ENCODE assay signal across 9 mouse cellular contexts in the genomic region with DNA sequence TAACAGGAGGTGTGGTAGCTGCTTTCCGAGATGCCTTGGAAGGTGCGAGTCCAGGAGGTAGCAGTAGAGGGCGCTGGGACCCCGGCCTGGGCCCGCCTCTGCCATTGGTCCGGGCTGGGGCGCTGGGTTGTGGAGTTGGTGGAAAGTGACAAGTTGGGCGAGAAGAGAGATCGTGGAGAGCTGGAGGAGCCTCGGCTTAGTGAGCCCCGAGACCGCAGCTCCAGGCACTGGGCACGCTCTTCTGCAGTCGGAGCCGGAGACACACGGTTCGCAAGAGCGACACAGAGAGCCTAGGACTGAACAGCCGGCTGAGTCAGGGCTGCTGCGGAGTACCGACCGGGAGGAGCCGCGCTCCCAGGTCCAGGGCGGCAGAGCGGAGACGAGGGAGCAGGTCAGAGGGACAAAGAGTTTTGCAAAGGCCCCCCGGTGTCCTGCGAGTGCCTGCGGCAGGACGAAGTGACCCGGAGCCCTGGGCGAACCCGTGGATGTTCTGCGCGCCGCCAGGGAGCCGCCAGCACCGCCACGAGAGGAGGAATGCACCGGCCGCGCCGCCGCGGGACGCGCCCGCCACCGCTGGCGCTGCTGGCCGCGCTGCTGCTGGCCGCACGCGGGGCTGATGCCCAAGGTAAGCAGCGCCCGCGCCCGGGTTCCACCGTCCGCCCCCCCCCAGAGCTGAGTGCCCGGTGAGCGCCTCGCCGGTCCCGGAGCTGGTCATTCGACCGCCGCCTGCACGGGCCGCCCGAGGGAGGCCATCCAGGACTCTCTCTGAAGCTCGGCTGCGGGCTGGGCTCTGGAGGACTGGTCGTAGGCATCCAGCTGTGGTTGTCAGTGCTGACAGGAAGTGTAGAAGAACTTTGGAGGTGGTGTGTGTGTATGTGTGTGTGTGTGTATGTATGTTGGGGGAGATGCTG. TPM values are rescaled to one million over a fixed set of nuclear protein-coding genes. Genes with fewer than 3 reads are reported as not detected.
DNase-seq lines count a peak whose midpoint lies in the region; ATAC-seq and TF ChIP-seq lines count a peak whose summit lies in the region.
"Had no signal": no experiment of that assay in that cellular context is flagged by ENCODE, and none has a peak within 500 bp of the region (broad histone marks: within the 10 kb centered on the region; RNA-seq: fewer than 3 reads in every experiment).

A gene (plus strand): TSS at position 107 of the 911 bp plus-strand sequence.

- H3K4me3 ChIP-seq in C2C12 (ENCODE audit: insufficient read depth, poor library complexity, severe bottlenecking), result no peak within 1 kb of the TSS
- peak within 1 kb of the TSS; percentile 59 for H3K4me3 ChIP-seq in brown adipose tissue, adult 24 weeks (ENCODE audit: insufficient read depth, low read depth, low read length)
- H3K4me3 ChIP-seq in forebrain, embryonic 11.5 days (ENCODE audit: low read depth, low read length), result peak within 1 kb of the TSS; percentile 53
- peak within 1 kb of the TSS; percentile 95 for H3K4me3 ChIP-seq in heart, embryonic 15.5 days
- H3K4me3 ChIP-seq in liver, adult 2 months (ENCODE audit: insufficient read depth, low read depth, low read length), result peak within 1 kb of the TSS; percentile 67
- H3K4me3 ChIP-seq in stomach, embryonic 14.5 days (ENCODE audit: low read depth, low read length), result peak within 1 kb of the TSS; percentile 75

- no peaks in the 10 kb centered on the region for H3K9me3 ChIP-seq in forebrain, embryonic 11.5 days (ENCODE audit: control insufficient read depth, low read length)
- no peaks in the 10 kb centered on the region for H3K9me3 ChIP-seq in heart, embryonic 15.5 days (replicated peaks)
- no peaks in the 10 kb centered on the region for H3K9me3 ChIP-seq in stomach, embryonic 14.5 days (ENCODE audit: control insufficient read depth, low read depth, low read length)
- H3K9me3 ChIP-seq: G1E had no signal

- H3K36me3 ChIP-seq in C2C12 (ENCODE audit: control insufficient read depth, insufficient read depth), result no peaks in the 10 kb centered on the region
- H3K36me3 ChIP-seq in forebrain, embryonic 11.5 days (ENCODE audit: control insufficient read depth, insufficient read depth, low read length), result no peaks in the 10 kb centered on the region
- H3K36me3 ChIP-seq in heart, embryonic 15.5 days, result no peaks in the 10 kb centered on the region
- H3K36me3 ChIP-seq in liver, adult 2 months (ENCODE audit: control insufficient read depth, insufficient read depth, low read length), result no peaks in the 10 kb centered on the region
- H3K36me3 ChIP-seq in stomach, embryonic 14.5 days (ENCODE audit: control insufficient read depth, insufficient read depth, low read length), result no peaks in the 10 kb centered on the region
- H3K36me3 ChIP-seq: G1E had no signal

- peak within 1 kb of the TSS; percentile 83 for H3K4me2 ChIP-seq in forebrain, embryonic 11.5 days (ENCODE audit: low read depth, low read length, severe bottlenecking)
- H3K4me2 ChIP-seq in heart, embryonic 15.5 days, result peak within 1 kb of the TSS; percentile 82
- peak within 1 kb of the TSS; percentile 48 for H3K4me2 ChIP-seq in stomach, embryonic 14.5 days (replicated peaks; ENCODE audit: low read depth, low read length)

- peak within 1 kb of the TSS; percentile 66 for H3K9ac ChIP-seq in forebrain, embryonic 11.5 days (ENCODE audit: low read length)
- peak within 1 kb of the TSS; percentile 94 for H3K9ac ChIP-seq in heart, embryonic 15.5 days
- H3K9ac ChIP-seq in liver, adult 2 months (ENCODE audit: low read depth, low read length), result peak within 1 kb of the TSS; percentile 71
- peak within 1 kb of the TSS; percentile 86 for H3K9ac ChIP-seq in stomach, embryonic 14.5 days (replicated peaks; ENCODE audit: low read depth, low read length)

- peak; percentile 96 for DNase-seq in forebrain, embryonic 11.5 days (ENCODE audit: low spot score)
- DNase-seq in kidney, postnatal 10 days, result peak; percentile 95
- peak; percentile 62 for DNase-seq in liver, adult 2 months (ENCODE audit: extremely low read depth, low read depth, low spot score)
- DNase-seq in naive thymus-derived CD4-positive, alpha-beta T cell, adult 2 months (ENCODE audit: low read depth), result peak; percentile 4

- H3K4me1 ChIP-seq in brown adipose tissue, adult 24 weeks (ENCODE audit: control insufficient read depth, insufficient read depth, insufficient read length, low read length), result no peaks in the 10 kb centered on the region
- H3K4me1 ChIP-seq in forebrain, embryonic 11.5 days (replicated peaks; ENCODE audit: control insufficient read depth, insufficient read depth, low read length), result peaks cover 4% of the 10 kb centered on the region; the same call in 1 of the 2 replicates
- peaks cover 19% of the 10 kb centered on the region for H3K4me1 ChIP-seq in heart, embryonic 15.5 days (replicated peaks)
- no peaks in the 10 kb centered on the region for H3K4me1 ChIP-seq in liver, adult 2 months (ENCODE audit: control insufficient read depth, insufficient read depth, low read length)
- peaks cover 7% of the 10 kb centered on the region for H3K4me1 ChIP-seq in stomach, embryonic 14.5 days (ENCODE audit: control insufficient read depth, insufficient read depth, low read length)

- no peak within 1 kb of the TSS for H3K27ac ChIP-seq in brown adipose tissue, adult 24 weeks (replicated peaks; ENCODE audit: low read depth, low read length)
- H3K27ac ChIP-seq in forebrain, embryonic 11.5 days (ENCODE audit: low read depth, low read length), result no peak within 1 kb of the TSS
- H3K27ac ChIP-seq in heart, embryonic 15.5 days, result peak within 1 kb of the TSS; percentile 95
- H3K27ac ChIP-seq in liver, adult 2 months (replicated peaks; ENCODE audit: insufficient read depth, low read depth, low read length), result peak within 1 kb of the TSS; percentile 48
- peak within 1 kb of the TSS; percentile 91 for H3K27ac ChIP-seq in stomach, embryonic 14.5 days (ENCODE audit: low read length)

- peaks cover 7% of the 10 kb centered on the region for H3K27me3 ChIP-seq in C2C12 (ENCODE audit: control insufficient read depth, insufficient read depth, insufficient read length)
- H3K27me3 ChIP-seq in forebrain, embryonic 11.5 days (ENCODE audit: control insufficient read depth, insufficient read depth, low read length), result peaks cover 2% of the 10 kb centered on the region; the same call in 1 of the 2 replicates
- no peaks in the 10 kb centered on the region for H3K27me3 ChIP-seq in heart, embryonic 15.5 days
- no peaks in the 10 kb centered on the region for H3K27me3 ChIP-seq in liver, adult 2 months (ENCODE audit: control insufficient read depth, insufficient read depth, low read length)
- H3K27me3 ChIP-seq in stomach, embryonic 14.5 days (ENCODE audit: control insufficient read depth, insufficient read depth, low read length), result no peaks in the 10 kb centered on the region

- ATAC-seq in forebrain, embryonic 11.5 days (replicated peaks; ENCODE audit: low FRiP score), result peak; percentile 90
- ATAC-seq in heart, embryonic 15.5 days (replicated peaks; ENCODE audit: insufficient number of reproducible peaks, insufficient read depth, low FRiP score, low read depth), result peak; percentile 83
- ATAC-seq in stomach, embryonic 14.5 days (ENCODE audit: insufficient number of reproducible peaks, insufficient read depth, low FRiP score, low read depth), result peak; percentile 89

- TF ChIP-seq POLR2A in liver, adult 2 months (IDR thresholded peaks at IDR 0.05; ENCODE audit: extremely low read depth, insufficient read depth, low read length), result no peak

- H3ac ChIP-seq in C2C12 (ENCODE audit: control insufficient read depth, insufficient read length, low read depth), result peak within 1 kb of the TSS; percentile 80

- peak; percentile 83 for TF ChIP-seq CTCF in C2C12 (IDR thresholded peaks at IDR 0.05; ENCODE audit: control insufficient read depth, insufficient read depth, insufficient read length)
- TF ChIP-seq CTCF in liver, adult 2 months (IDR thresholded peaks at IDR 0.05; ENCODE audit: low read depth, low read length), result peak; percentile 87

- no peaks in the 10 kb centered on the region for H3K79me3 ChIP-seq in C2C12 (ENCODE audit: low read depth)

- H3K79me2 ChIP-seq in C2C12 (ENCODE audit: control insufficient read depth, insufficient read depth), result no peaks in the 10 kb centered on the region
- H3K79me2 ChIP-seq in liver, adult 2 months (ENCODE audit: control insufficient read depth, insufficient read depth, low read length), result peaks cover 6% of the 10 kb centered on the region; the same call in 1 of the 2 replicates

- under 1% methylated on average over 70 of the region's 76 CpGs for WGBS in forebrain, embryonic 11.5 days
- WGBS in heart, embryonic 15.5 days, result 1% methylated on average over 69 of the region's 76 CpGs
- WGBS in liver, adult 2 months, result under 1% methylated on average over 74 of the region's 76 CpGs
- under 1% methylated on average over 73 of the region's 76 CpGs for WGBS in stomach, embryonic 14.5 days

TF ChIP-seq in C2C12, 6 proteins besides CTCF, POLR2A, EP300 and RAD21:
- no peak for TF ChIP-seq USF1 (IDR thresholded peaks at IDR 0.05; ENCODE audit: low read depth)
- TF ChIP-seq CEBPB (IDR thresholded peaks at IDR 0.05; ENCODE audit: low read depth), result no peak
- TF ChIP-seq FOSL1 (IDR thresholded peaks at IDR 0.05; ENCODE audit: insufficient read depth, low read length, poor library complexity, severe bottlenecking), result no peak
- TF ChIP-seq MYOG (IDR thresholded peaks at IDR 0.05; ENCODE audit: control insufficient read depth, extremely low read depth, insufficient read length), result no peak
- TF ChIP-seq MYOD1 (IDR thresholded peaks at IDR 0.05; ENCODE audit: control insufficient read depth, insufficient read length, low read depth), result no peak
- TF ChIP-seq MAX (IDR thresholded peaks at IDR 0.05), result no peak

RNA-seq across cellular contexts. Expression of the gene that starts here (rescaled TPM):
- 0.04 TPM for polyA plus RNA-seq in C2C12 (2012; fragmentation: generic; extraction: Trizol)
- 0.36 TPM in 1 of 2 replicates, not detected in the other for polyA plus RNA-seq in brown adipose tissue, adult 24 weeks (2012; ENCODE audit: insufficient read depth, insufficient read length, missing spikeins)
- 5.8 and 5.9 TPM in 2 replicates for polyA plus RNA-seq in forebrain, embryonic 11.5 days (2014; fragmentation: Nextera tagmentation; extraction: Ambion mirVana)
- polyA plus RNA-seq in heart, embryonic 15.5 days (2015; fragmentation: Nextera tagmentation; extraction: Ambion mirVana), result 12.9 and 15.1 TPM in 2 replicates
- 1.4 and 1.7 TPM in 2 replicates for total RNA-seq in liver, adult 2 months (2014; rRNA removed)
- 0.56 and 0.60 TPM in 2 replicates for polyA plus RNA-seq in liver, adult 2 months (2012; rRNA removed)
- 13.0 and 14.4 TPM in 2 replicates for polyA plus RNA-seq in stomach, embryonic 14.5 days (2014; fragmentation: Nextera tagmentation; extraction: Ambion mirVana)
- polyA plus RNA-seq: G1E had no signal

Comparison
In these comparisons a context has a peak if more than half of its experiments do, and no peak if none do; other contexts are left out.
1. H3K27ac ChIP-seq: peak in heart, embryonic 15.5 days (single experiment), liver, adult 2 months (single experiment) and stomach, embryonic 14.5 days (single experiment); none in brown adipose tissue, adult 24 weeks (single experiment) and forebrain, embryonic 11.5 days (single experiment).
2. DNase-seq: peak in every context shown above with its lines; median percentile 96 in forebrain, embryonic 11.5 days; 95 in kidney, postnatal 10 days; 62 in liver, adult 2 months; 4 in naive thymus-derived CD4-positive, alpha-beta T cell, adult 2 months.
3. Peak in every context shown above with its lines, with median percentiles within 50 percentile points of each other: ATAC-seq, H3K4me2 ChIP-seq and H3K9ac ChIP-seq.